Mouse (Mus musculus) heart, adult 18-20 months (tissue): ENCODE data around the gene Olfr1242. TPM values are rescaled to one million over a fixed set of nuclear protein-coding genes. Genes with fewer than 3 reads are reported as not detected.

Experiments used
- DNase-seq, 2 experiments: peaks; one replicate each; pipeline ENCODE4 v3.0.0; 2021 to 2022; ENCODE audit warnings: mixed read lengths in 1 of 2
- long read RNA-seq, 2 experiments: library from polyadenylated mRNA; stranded (forward); transcript quantifications; one replicate each; pipeline ENCODE4 v2.0.0; 2021
- total RNA-seq, 2 experiments: library from RNA; stranded (reverse); gene quantifications; 2 replicates each; pipeline ENCODE4 v1.2.3; 2021

The Olfr1242 gene
- total RNA-seq, result not detected
- long read RNA-seq, experiment 1, result 0 reads
- long read RNA-seq, experiment 2, result 0 reads

DNA sequence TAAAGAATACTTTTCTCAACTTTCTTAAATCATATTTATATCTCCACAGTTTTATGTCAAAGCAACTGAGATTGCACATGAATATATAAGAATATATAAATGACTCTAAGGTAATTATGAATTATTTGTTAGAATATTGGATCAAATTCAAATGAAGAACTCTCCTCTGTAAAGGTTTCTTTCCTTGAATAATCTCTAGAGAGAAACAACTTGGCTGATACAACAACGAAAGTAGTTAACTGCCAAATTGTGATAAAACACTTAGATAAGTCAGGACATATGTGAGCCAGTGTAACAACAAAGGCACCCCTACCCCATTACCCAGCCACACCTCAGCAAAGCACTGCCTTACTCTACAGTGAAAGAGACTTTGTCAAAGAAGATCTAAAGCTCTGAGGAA is at the start of gene Olfr1242:
Olfr1242 (minus strand) TSS at position 101 of the 400 bp plus-strand sequence.
- DNase-seq, result no peak

DNA sequence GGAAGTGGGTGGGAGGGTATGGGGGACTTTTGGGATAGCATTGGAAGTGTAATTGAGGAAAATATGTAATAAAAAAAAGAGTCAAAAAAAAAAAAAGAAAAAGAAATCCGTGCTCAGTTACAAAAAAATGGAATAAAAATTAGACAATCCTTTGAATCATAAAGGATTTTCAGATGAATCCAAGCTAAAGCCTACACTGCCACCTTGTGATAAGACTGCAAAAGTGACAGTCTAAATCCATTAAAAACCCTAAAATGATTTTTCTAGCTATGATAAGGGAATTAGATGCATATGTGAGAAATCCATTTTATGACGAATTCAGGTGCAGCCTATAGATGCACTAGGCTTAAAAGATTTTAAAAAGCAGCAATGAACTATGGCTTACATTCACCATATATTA is 46.4 kb upstream of the Olfr1242 start:
- no peak for DNase-seq

DNA sequence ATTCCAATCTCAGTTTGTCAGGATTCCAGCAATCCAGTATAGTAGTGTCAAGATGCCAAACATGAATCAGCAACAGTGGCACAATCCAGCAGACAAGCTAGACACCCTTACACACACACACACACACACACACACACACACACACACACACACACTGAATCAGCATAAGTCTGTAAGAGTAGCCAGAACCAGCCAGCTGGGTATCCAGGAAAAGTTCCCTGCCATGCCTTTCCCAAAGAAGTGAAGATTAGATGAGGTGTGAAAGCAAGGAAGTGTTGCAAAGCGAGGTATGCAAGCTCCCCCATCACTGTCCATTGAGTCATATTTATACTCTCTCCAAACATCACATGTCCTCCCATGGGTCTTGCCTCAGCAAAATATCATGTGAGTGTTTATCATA is 41.8 kb upstream of the Olfr1242 start:
- no peak for DNase-seq

DNA sequence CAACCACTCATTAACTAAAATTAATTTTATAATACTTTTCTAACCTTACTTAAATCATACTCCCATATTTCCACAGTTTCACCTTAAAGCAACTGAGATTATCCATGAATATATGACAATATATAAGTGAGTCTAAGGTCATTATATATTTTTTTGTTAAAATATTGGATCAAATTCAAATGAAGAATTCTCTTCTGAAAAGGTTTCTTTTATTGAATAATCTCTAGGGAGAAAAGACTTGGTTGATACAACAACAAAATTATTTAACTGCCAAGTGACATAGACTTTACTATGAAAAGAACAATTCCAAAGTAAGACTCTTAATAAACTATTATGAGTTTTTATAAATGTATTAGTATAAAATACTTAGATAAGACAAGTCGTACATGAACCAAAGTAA is 33.3 kb upstream of the Olfr1242 start, which contains the start of gene Olfr1243:
Olfr1243 (minus strand) TSS at position 101 of the 400 bp plus-strand sequence.
- no peak for DNase-seq

DNA sequence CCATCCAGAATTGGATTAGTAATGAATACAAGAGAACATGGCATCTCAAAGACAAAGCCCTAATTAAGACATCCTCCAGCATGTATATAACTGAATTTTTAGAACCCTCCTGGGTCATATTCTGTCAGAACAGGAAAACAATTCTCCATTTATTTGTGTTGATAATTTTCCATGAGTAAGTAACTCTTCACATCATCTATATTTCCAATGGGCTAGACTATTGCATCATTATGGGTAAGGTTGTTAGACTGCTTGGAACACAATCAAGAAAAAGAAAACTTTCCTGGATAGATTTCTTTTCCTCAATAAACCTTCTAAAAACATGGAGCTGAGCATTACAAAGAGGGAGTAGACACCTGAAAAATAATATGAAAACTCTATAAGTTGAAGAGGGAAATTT is 11.1 kb downstream of the Olfr1242 start, which contains the start of gene Olfr1241:
Olfr1241 (minus strand) TSS at position 101 of the 400 bp plus-strand sequence.
- DNase-seq, result no peak

DNA sequence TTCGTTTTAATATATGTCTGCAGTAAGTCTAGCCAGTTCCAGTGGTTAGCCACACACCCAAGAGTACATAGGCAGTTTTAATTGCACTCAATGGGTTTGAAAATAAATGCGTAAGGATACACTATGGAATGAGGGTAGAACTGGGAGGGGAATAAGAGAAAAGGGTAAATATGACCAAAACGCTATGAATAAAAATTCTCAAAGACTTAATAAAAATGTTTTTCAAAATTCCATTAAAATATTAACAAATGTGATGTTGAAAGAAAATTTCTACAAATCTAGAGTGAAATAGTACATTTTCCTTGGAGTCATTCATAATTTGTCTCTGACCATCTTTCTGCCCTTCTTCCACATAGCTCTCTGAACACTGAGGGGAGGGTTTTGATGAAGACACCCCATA is 55.2 kb downstream of the Olfr1242 start, which contains the start of gene Olfr1240:
Olfr1240 (minus strand) TSS at position 101 of the 400 bp plus-strand sequence.
- no peak for DNase-seq

Other genes with a start within 250 kb of the Olfr1242 start
- not detected for gene Olfr1228, start 244.3 kb downstream of the Olfr1242 start, total RNA-seq
- gene Olfr1229, start 210.3 kb downstream of the Olfr1242 start, total RNA-seq, result not detected
- not detected for gene Olfr1230, start 201.1 kb downstream of the Olfr1242 start, total RNA-seq
- not detected for gene Olfr1231, start 191.3 kb downstream of the Olfr1242 start, total RNA-seq
- not detected for gene Olfr1232, start 168.7 kb downstream of the Olfr1242 start, total RNA-seq
- gene Olfr1233, start 155.9 kb downstream of the Olfr1242 start, total RNA-seq, result not detected
- gene Olfr1234, start 133.5 kb downstream of the Olfr1242 start, total RNA-seq, result not detected
- not detected for gene Olfr1238, start 88.7 kb downstream of the Olfr1242 start, total RNA-seq
- not detected for gene Olfr1239, start 77.9 kb downstream of the Olfr1242 start, total RNA-seq
- gene Olfr1240, start 55.3 kb downstream of the Olfr1242 start, total RNA-seq, result not detected
- not detected for gene Olfr1241, start 11.2 kb downstream of the Olfr1242 start, total RNA-seq
- not detected for gene Olfr1243, start 33.2 kb upstream of the Olfr1242 start, total RNA-seq
- gene Olfr1245, start 80.1 kb upstream of the Olfr1242 start, total RNA-seq, result not detected
- not detected for gene Olfr1246, start 94.8 kb upstream of the Olfr1242 start, total RNA-seq
- gene Olfr1247, start 115.8 kb upstream of the Olfr1242 start, total RNA-seq, result not detected
- not detected for gene Olfr1248, start 119.9 kb upstream of the Olfr1242 start, total RNA-seq
- gene Olfr1249, start 136.6 kb upstream of the Olfr1242 start, total RNA-seq, result not detected
- not detected for gene Olfr1250, start 163.1 kb upstream of the Olfr1242 start, total RNA-seq
- not detected for gene Olfr1251, start 173.6 kb upstream of the Olfr1242 start, total RNA-seq
- not detected for gene Olfr1252, start 226.7 kb upstream of the Olfr1242 start, total RNA-seq